Mouse (Mus musculus): ENCODE measurements at regions not wholly inside any gene's neighbourhood (a gene's known extent, or its start where the extent isn't known, plus 50 kb on each side); places are given as distances from the start of the nearest gene placed in this dataset.

DNA sequence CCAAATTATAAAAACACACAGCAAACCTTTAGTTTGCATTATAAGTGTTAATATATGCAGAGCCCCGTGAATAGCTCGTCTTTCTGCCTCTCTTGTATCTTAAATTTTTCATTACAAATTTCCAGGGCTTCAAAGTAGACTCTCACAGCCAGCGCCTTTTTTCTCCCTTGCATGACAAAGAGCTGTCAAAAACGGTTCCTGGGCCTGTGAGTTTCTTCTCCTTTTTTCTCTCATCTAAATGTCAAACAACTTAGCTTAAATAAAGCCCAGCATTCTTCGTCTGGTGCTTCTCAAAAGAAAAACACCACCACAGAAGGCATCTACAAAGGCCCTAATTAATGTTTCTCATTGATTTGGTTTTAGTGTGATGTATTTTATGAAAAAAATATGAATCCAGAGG, 219.7 kb downstream of the Insc start:
- TF ChIP-seq MAFK (IDR thresholded peaks at IDR 0.05; ENCODE audit: insufficient read depth, low read depth, low read length) (no peak), ZC3H11A (IDR thresholded peaks at IDR 0.05; ENCODE audit: borderline replicate concordance, low read depth, low read length) (no peak)

All from ES-E14 (cell line).